Mouse (Mus musculus): ENCODE measurements around the gene Polq. TPM values are rescaled to one million over a fixed set of nuclear protein-coding genes. Genes with fewer than 3 reads are reported as not detected.
"Not testable (repeated sequence)": the region's sequence is repeated elsewhere in the genome, so short reads cannot be mapped to it uniquely, and the experiment has no call there.

Polq gene
- polyA plus RNA-seq, 1 experiment from 2014 or later, result 3.8 TPM

DNA sequence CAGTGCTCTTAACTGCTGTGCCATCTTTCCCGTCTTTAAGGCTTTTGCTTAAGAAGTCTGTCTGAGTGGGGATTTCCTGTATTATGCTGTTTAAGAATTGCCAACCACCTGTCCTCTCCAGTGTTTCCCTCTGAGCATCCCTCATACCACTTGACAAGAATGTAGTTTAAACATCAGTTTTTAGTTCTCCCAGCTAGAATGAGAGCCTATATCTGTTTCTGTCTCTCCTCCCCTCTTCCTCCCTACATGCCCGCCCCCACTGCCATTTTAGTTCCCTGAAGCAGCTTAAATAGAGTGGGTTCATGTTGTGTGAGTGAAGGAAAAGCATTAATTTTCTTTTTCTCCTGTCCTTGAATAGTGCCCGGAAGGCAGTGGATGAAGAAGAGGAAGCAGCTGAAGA, 48.0 kb downstream of the Polq start:
- WGBS, result 91% methylated on average over 3 of the region's 3 CpGs
- DNase-seq (ENCODE audit: low spot score), result no peak

DNA sequence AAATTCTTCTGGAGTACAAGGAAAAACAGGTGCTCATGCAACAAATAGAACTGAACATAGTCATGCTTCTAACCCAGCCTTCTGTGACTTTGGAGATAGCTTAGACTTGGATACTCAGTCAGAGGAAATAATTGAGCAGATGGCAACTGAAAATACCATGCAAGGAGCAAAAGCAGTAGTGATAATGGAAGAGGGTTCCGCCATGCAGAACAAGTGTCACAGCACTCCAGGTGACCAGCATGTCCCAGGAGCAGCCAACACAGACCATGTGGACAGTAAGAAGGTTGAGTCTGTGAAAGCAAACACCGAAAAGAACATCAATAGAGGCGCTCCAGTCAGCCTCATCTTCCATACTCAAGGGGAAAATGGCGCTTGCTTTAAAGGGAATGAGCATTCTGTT, 49.7 kb downstream of the Polq start:
- no peak overlapping the region for H3K4me3 ChIP-seq (ENCODE audit: low read depth, low read length)
- WGBS, result 97% methylated on average over 4 of the region's 4 CpGs
- H3K9ac ChIP-seq (ENCODE audit: low read length), result no peak overlapping the region
- no peak overlapping the region for H3K27ac ChIP-seq (ENCODE audit: low read depth, low read length)
- H3K36me3 ChIP-seq (ENCODE audit: control insufficient read depth, insufficient read depth, low read length), result peaks cover 32% of the 10 kb centered on the region
- ATAC-seq, result no peak
- H3K27me3 ChIP-seq (replicated peaks; ENCODE audit: control insufficient read depth, insufficient read depth, low read length), result no peaks in the 10 kb centered on the region
- H3K9me3 ChIP-seq (replicated peaks; ENCODE audit: control insufficient read depth, low read length), result no peaks in the 10 kb centered on the region
- no peak for DNase-seq (ENCODE audit: low spot score)
- H3K4me2 ChIP-seq (ENCODE audit: low read length), result no peak overlapping the region
- H3K4me1 ChIP-seq (ENCODE audit: control insufficient read depth, insufficient read depth, low read length), result no peaks in the 10 kb centered on the region

More for the DNA sequence above, 48.0 kb downstream of the Polq start:
- H3K4me1 ChIP-seq (ENCODE audit: control insufficient read depth, insufficient read depth, low read length), result no peaks in the 10 kb centered on the region
- H3K27me3 ChIP-seq (replicated peaks; ENCODE audit: control insufficient read depth, insufficient read depth, low read length), result no peaks in the 10 kb centered on the region
- H3K27ac ChIP-seq (ENCODE audit: low read depth, low read length), result no peak overlapping the region
- no peak overlapping the region for H3K4me3 ChIP-seq (ENCODE audit: low read depth, low read length)
- no peaks in the 10 kb centered on the region for H3K9me3 ChIP-seq (replicated peaks; ENCODE audit: control insufficient read depth, low read length)
- no peak for ATAC-seq
- H3K36me3 ChIP-seq (ENCODE audit: control insufficient read depth, insufficient read depth, low read length), result peaks cover 32% of the 10 kb centered on the region
- H3K4me2 ChIP-seq (ENCODE audit: low read length), result no peak overlapping the region
- no peak overlapping the region for H3K9ac ChIP-seq (ENCODE audit: low read length)

DNA sequence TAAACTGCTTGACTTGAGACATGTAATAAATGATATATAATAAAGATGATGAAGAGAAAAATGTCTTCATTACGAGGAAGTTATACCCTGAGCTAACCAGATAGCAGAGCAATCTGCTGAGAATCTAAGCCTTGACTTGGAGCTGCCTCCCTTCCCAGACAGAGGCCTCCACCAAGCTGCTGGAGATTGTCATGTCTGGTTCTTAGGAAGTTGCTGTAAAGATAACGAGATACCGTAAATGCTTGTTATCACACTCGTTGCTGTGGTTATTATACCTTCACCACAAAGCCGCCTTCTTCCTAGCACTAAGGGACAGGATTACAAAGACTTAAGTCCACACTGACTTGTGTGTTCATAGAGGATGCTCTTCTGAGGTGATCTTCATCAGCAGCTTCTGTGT, 60.8 kb downstream of the Polq start:
- Histone ChIP-seq H3K27me3 (replicated peaks; ENCODE audit: control insufficient read depth, insufficient read depth, low read length) (no peaks in the 10 kb centered on the region), H3K27ac (ENCODE audit: low read depth, low read length) (no peak overlapping the region), H3K9ac (ENCODE audit: low read length) (no peak overlapping the region), H3K36me3 (ENCODE audit: control insufficient read depth, insufficient read depth, low read length) (peaks cover 13% of the 10 kb centered on the region; the same call in 1 of the 2 replicates), H3K4me1 (ENCODE audit: control insufficient read depth, insufficient read depth, low read length) (no peaks in the 10 kb centered on the region), H3K4me3 (ENCODE audit: low read depth, low read length) (no peak overlapping the region), H3K9me3 (replicated peaks; ENCODE audit: control insufficient read depth, low read length) (no peaks in the 10 kb centered on the region), H3K4me2 (ENCODE audit: low read length) (no peak overlapping the region)
- 81% methylated on average over 5 of the region's 5 CpGs for WGBS
- ATAC-seq, result no peak
- no peak for DNase-seq (ENCODE audit: low spot score)

DNA sequence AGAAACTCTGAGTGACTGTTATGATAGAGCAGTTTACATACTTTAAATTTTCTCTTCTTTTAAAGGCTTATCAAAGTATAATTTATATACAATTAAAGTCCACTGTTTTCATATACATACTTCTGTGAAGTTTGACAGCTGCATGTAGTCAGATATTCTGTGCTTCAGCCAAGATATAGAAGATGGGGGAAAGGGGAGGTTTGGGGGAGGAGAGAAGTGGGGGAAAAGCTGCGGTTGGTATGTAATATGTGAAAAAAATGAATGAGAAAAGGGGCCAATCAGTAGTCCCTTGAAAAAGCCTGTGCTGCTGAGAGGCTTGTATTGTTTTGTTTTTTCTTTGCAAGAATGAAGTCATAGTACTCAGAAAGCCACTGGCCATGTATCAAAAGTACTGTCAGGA, 78.1 kb downstream of the Polq start:
- no peaks in the 10 kb centered on the region for H3K9me3 ChIP-seq (replicated peaks; ENCODE audit: control insufficient read depth, low read length)
- no peak overlapping the region for H3K27ac ChIP-seq (ENCODE audit: low read depth, low read length)
- no peak overlapping the region for H3K4me3 ChIP-seq (ENCODE audit: low read depth, low read length)
- no peaks in the 10 kb centered on the region for H3K4me1 ChIP-seq (ENCODE audit: control insufficient read depth, insufficient read depth, low read length)
- ATAC-seq, result no peak
- DNase-seq (ENCODE audit: low spot score), result no peak
- no peak overlapping the region for H3K4me2 ChIP-seq (ENCODE audit: low read length)
- no peak overlapping the region for H3K9ac ChIP-seq (ENCODE audit: low read length)
- peaks cover 10% of the 10 kb centered on the region for H3K36me3 ChIP-seq (ENCODE audit: control insufficient read depth, insufficient read depth, low read length)
- 65% methylated on average over 1 of the region's 1 CpGs for WGBS
- H3K27me3 ChIP-seq (replicated peaks; ENCODE audit: control insufficient read depth, insufficient read depth, low read length), result no peaks in the 10 kb centered on the region

DNA sequence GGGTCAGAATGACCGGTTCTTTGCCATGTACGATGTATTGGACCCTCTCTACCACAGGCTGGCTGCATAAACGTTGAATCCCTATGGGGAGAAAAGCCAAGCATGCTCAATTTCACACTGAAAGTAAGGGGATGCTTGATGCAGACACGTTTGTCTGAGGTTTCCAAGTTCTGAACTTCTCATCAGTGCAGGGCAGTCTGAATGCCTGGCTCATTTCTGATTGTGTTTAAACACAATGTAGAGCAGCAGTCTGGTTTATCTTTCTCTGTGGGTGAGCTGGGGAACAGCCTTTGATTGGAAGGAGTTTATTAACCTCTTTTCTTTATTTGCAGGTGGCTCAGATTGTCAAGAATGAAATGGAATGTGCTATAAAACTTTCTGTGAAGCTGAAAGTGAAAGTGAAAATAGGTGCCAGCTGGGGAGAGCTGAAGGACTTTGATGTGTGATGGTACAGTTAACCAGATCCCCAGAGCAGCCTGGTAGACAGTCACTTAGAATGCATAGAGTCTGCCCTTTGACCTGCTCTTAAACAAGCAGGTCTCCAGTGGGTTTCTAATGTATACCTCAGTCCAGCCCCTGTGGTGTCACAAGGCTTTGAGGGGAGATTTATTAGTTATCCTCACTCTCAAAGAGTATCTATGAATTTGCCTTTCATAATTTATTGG, 82.7 kb downstream of the Polq start:
- Histone ChIP-seq H3K36me3 (ENCODE audit: control insufficient read depth, insufficient read depth, low read length) (peaks cover 4% of the 10 kb centered on the region; the same call in 1 of the 2 replicates), H3K27me3 (replicated peaks; ENCODE audit: control insufficient read depth, insufficient read depth, low read length) (no peaks in the 10 kb centered on the region), H3K27ac (ENCODE audit: low read depth, low read length) (no peak overlapping the region), H3K4me2 (ENCODE audit: low read length) (no peak overlapping the region), H3K4me1 (ENCODE audit: control insufficient read depth, insufficient read depth, low read length) (no peaks in the 10 kb centered on the region), H3K9ac (ENCODE audit: low read length) (no peak overlapping the region), H3K4me3 (ENCODE audit: low read depth, low read length) (no peak overlapping the region), H3K9me3 (replicated peaks; ENCODE audit: control insufficient read depth, low read length) (no peaks in the 10 kb centered on the region)
- no peak for DNase-seq (ENCODE audit: low spot score)
- no peak for ATAC-seq
- WGBS, result 68% methylated on average over 4 of the region's 4 CpGs

- H3K4me1 ChIP-seq (ENCODE audit: control insufficient read depth, insufficient read depth, low read length), result no peaks in the 10 kb centered on the region
- no peak overlapping the region for H3K4me2 ChIP-seq (ENCODE audit: low read length)
- ATAC-seq (0 out of 2 replicates have a peak, but pooled peaks have one; percentile 40), DNase-seq (ENCODE audit: low spot score) (no peak)
- H3K36me3 ChIP-seq (ENCODE audit: control insufficient read depth, insufficient read depth, low read length), result no peaks in the 10 kb centered on the region
- H3K4me3 ChIP-seq (ENCODE audit: low read depth, low read length), result no peak overlapping the region
- 37% methylated on average over 5 of the region's 5 CpGs for WGBS
- no peak overlapping the region for H3K9ac ChIP-seq (ENCODE audit: low read length)
- no peak overlapping the region for H3K27ac ChIP-seq (ENCODE audit: low read depth, low read length)
- no peaks in the 10 kb centered on the region for H3K9me3 ChIP-seq (replicated peaks; ENCODE audit: control insufficient read depth, low read length)
- no peaks in the 10 kb centered on the region for H3K27me3 ChIP-seq (replicated peaks; ENCODE audit: control insufficient read depth, insufficient read depth, low read length)
Measured at GRCm38 (mm10) chr16:37108763-37109162, 97.2 kb downstream of the Polq start.

GRCm38 (mm10) chr16:37109285-37109684, 97.7 kb downstream of the Polq start:
- no peak overlapping the region for H3K4me3 ChIP-seq (ENCODE audit: low read depth, low read length)

GRCm38 (mm10) chr16:37125190-37125589, 113.6 kb downstream of the Polq start:
- DNase-seq (ENCODE audit: low spot score); ATAC-seq: not testable (repeated sequence)
- WGBS, result 100% methylated on average over 1 of the region's 1 CpGs

More at GRCm38 (mm10) chr16:37109285-37109684, 97.7 kb downstream of the Polq start:
- no peak overlapping the region for H3K4me2 ChIP-seq (ENCODE audit: low read length)
- ATAC-seq, result peak; percentile 93
- H3K4me1 ChIP-seq (ENCODE audit: control insufficient read depth, insufficient read depth, low read length), result no peaks in the 10 kb centered on the region
- H3K9ac ChIP-seq (ENCODE audit: low read length), result no peak overlapping the region
- no peaks in the 10 kb centered on the region for H3K36me3 ChIP-seq (ENCODE audit: control insufficient read depth, insufficient read depth, low read length)
- no peaks in the 10 kb centered on the region for H3K27me3 ChIP-seq (replicated peaks; ENCODE audit: control insufficient read depth, insufficient read depth, low read length)
- no peak overlapping the region for H3K27ac ChIP-seq (ENCODE audit: low read depth, low read length)
- no peaks in the 10 kb centered on the region for H3K9me3 ChIP-seq (replicated peaks; ENCODE audit: control insufficient read depth, low read length)
- DNase-seq (ENCODE audit: low spot score), result peak; percentile 89
- WGBS, result 35% methylated on average over 3 of the region's 3 CpGs

More at GRCm38 (mm10) chr16:37125190-37125589, 113.6 kb downstream of the Polq start:
- H3K4me3 ChIP-seq (ENCODE audit: low read depth, low read length); H3K27me3 ChIP-seq (replicated peaks; ENCODE audit: control insufficient read depth, insufficient read depth, low read length); H3K36me3 ChIP-seq (ENCODE audit: control insufficient read depth, insufficient read depth, low read length); H3K9me3 ChIP-seq (replicated peaks; ENCODE audit: control insufficient read depth, low read length); H3K4me1 ChIP-seq (ENCODE audit: control insufficient read depth, insufficient read depth, low read length); H3K27ac ChIP-seq (ENCODE audit: low read depth, low read length); H3K9ac ChIP-seq (ENCODE audit: low read length); H3K4me2 ChIP-seq (ENCODE audit: low read length): not testable (repeated sequence)
